Mouse (Mus musculus): ENCODE data around the gene Txndc12. TPM values are rescaled to one million over a fixed set of nuclear protein-coding genes. Genes with fewer than 3 reads are reported as not detected.

The Txndc12 gene
- total and polyA plus RNA-seq, 3 experiments: 10.2 to 76.2 (median 54.4) TPM

DNA sequence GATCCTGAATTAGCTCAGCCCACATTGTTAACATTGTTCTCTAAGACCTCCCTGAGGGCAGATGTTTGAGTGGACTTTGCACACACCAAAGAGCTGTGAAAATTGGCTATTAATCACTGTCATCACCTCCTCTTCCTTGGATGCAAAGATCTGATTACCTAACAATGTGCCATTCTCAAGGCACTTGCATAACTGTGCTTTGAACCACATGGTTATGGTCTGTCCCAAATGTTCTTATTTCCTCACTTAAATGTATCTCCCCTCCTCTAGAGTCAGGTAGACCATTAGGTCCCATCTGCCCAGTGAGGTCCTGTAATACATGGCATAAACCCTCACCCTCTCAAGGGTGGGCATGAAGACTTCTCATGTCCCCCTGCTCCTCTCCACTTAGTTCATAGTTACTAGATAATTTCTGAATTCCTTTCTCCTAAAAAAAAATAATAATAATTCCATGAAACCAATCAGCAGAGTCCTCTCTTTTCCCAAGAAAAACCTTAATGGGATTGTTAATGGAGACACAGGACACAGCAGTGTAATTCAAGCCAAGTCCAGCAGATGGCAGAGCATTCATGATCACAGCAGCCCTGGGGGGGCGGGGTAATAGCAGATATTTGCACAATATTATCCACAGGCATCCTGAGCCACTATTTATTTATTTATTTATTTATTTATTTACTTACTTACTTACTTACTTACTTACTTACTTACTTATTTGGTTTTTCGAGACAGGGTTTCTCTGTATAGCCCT lies 36.1 kb upstream of the Txndc12 start:
- no peak for ATAC-seq (ENCODE audit: extremely low read depth, insufficient number of reproducible peaks, low FRiP score, poor library complexity, severe bottlenecking)
- Histone ChIP-seq H3K4me1 (ENCODE audit: insufficient read depth, low read depth, low read length) (no peaks in the 10 kb centered on the region), H3K36me3 (replicated peaks) (no peaks in the 10 kb centered on the region), H3K9me3 (replicated peaks) (no peaks in the 10 kb centered on the region), H3K4me3 (ENCODE audit: low read depth, low read length) (no peak overlapping the region), H3K27me3 (ENCODE audit: insufficient read depth, low read length) (peaks cover 28% of the 10 kb centered on the region)
- no peak for TF ChIP-seq GATA1 (IDR thresholded peaks at IDR 0.05; ENCODE audit: borderline replicate concordance, low read length)
- TF ChIP-seq CTCF (IDR thresholded peaks at IDR 0.05; ENCODE audit: low read depth, low read length): peak; percentile 53
- DNase-seq (ENCODE audit: low spot score): peak; percentile 21

GRCm38 (mm10) chr4:108803535-108803934 lies 30.9 kb upstream of the Txndc12 start:
- H3K4me3 ChIP-seq (ENCODE audit: low read depth, low read length): no peak overlapping the region
- no peaks in the 10 kb centered on the region for H3K36me3 ChIP-seq (replicated peaks)
- no peaks in the 10 kb centered on the region; the same call in 1 of the 2 replicates for H3K4me1 ChIP-seq (ENCODE audit: insufficient read depth, low read depth, low read length)
- H3K27me3 ChIP-seq (ENCODE audit: insufficient read depth, low read length): peaks cover 21% of the 10 kb centered on the region
- DNase-seq (ENCODE audit: low spot score) (no peak), ATAC-seq (ENCODE audit: extremely low read depth, insufficient number of reproducible peaks, low FRiP score, poor library complexity, severe bottlenecking) (no peak)
- H3K9me3 ChIP-seq (replicated peaks): no peaks in the 10 kb centered on the region
- no peak for TF ChIP-seq GATA2 (IDR thresholded peaks at IDR 0.05; ENCODE audit: borderline replicate concordance, low read depth, low read length)
- no peak for TF ChIP-seq POLR2AphosphoS5 (IDR thresholded peaks at IDR 0.05; ENCODE audit: insufficient replicate concordance, low read depth, low read length)
- TF ChIP-seq TAL1 (conservative IDR thresholded peaks at IDR 0.05; ENCODE audit: low read depth, low read length): no peak
- TF ChIP-seq CTCF (IDR thresholded peaks at IDR 0.05; ENCODE audit: low read depth, low read length): no peak
- no peak for TF ChIP-seq GATA1 (IDR thresholded peaks at IDR 0.05; ENCODE audit: borderline replicate concordance, low read length)

GRCm38 (mm10) chr4:108811142-108811541 lies 23.3 kb upstream of the Txndc12 start:
- TF ChIP-seq GATA1 (IDR thresholded peaks at IDR 0.05; ENCODE audit: borderline replicate concordance, low read length): no peak
- no peak for TF ChIP-seq TAL1 (conservative IDR thresholded peaks at IDR 0.05; ENCODE audit: low read depth, low read length)
- TF ChIP-seq CTCF (IDR thresholded peaks at IDR 0.05; ENCODE audit: low read depth, low read length): no peak
- no peak for TF ChIP-seq GATA2 (IDR thresholded peaks at IDR 0.05; ENCODE audit: borderline replicate concordance, low read depth, low read length)
- no peak for TF ChIP-seq POLR2AphosphoS5 (IDR thresholded peaks at IDR 0.05; ENCODE audit: insufficient replicate concordance, low read depth, low read length)

DNA sequence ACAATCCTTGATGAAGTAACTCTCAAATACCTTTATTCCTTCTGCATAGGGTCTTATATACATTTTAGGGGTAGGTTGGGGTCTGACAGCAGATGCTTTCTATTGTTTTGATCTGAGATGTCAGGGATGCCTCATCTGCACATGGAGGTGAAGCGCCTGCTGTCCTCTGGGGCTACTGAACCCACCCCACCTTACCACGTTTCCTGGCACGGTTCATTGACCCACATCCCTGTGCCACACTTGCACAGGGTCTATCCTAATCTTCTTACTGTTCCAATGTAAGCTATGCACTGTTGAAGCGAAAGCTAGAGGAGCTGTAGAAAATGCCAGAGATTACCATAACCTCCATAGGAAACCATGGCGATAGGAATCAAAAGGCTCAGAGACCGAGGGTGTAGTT lies 22.9 kb upstream of the Txndc12 start:
- no peak for TF ChIP-seq GATA2 (IDR thresholded peaks at IDR 0.05; ENCODE audit: borderline replicate concordance, low read depth, low read length)
- TF ChIP-seq POLR2AphosphoS5 (IDR thresholded peaks at IDR 0.05; ENCODE audit: insufficient replicate concordance, low read depth, low read length): no peak
- TF ChIP-seq CTCF (IDR thresholded peaks at IDR 0.05; ENCODE audit: low read depth, low read length): no peak
- TF ChIP-seq GATA1 (IDR thresholded peaks at IDR 0.05; ENCODE audit: borderline replicate concordance, low read length): no peak
- no peak for TF ChIP-seq TAL1 (conservative IDR thresholded peaks at IDR 0.05; ENCODE audit: low read depth, low read length)
- Histone ChIP-seq H3K36me3 (replicated peaks) (peaks cover 10% of the 10 kb centered on the region), H3K9me3 (replicated peaks) (no peaks in the 10 kb centered on the region), H3K27me3 (ENCODE audit: insufficient read depth, low read length) (peaks cover 4% of the 10 kb centered on the region; the same call in 1 of the 2 replicates), H3K4me3 (ENCODE audit: low read depth, low read length) (no peak overlapping the region), H3K4me1 (ENCODE audit: insufficient read depth, low read depth, low read length) (no peaks in the 10 kb centered on the region; the same call in 1 of the 2 replicates)
- DNase-seq (ENCODE audit: low spot score): no peak
- ATAC-seq (ENCODE audit: extremely low read depth, insufficient number of reproducible peaks, low FRiP score, poor library complexity, severe bottlenecking): no peak

More at GRCm38 (mm10) chr4:108811142-108811541, 23.3 kb upstream of the Txndc12 start:
- no peaks in the 10 kb centered on the region; the same call in 1 of the 2 replicates for H3K4me1 ChIP-seq (ENCODE audit: insufficient read depth, low read depth, low read length)
- H3K4me3 ChIP-seq (ENCODE audit: low read depth, low read length): no peak overlapping the region
- peaks cover 10% of the 10 kb centered on the region for H3K36me3 ChIP-seq (replicated peaks)
- H3K9me3 ChIP-seq (replicated peaks): no peaks in the 10 kb centered on the region
- no peak for ATAC-seq (ENCODE audit: extremely low read depth, insufficient number of reproducible peaks, low FRiP score, poor library complexity, severe bottlenecking)
- DNase-seq (ENCODE audit: low spot score): no peak
- peaks cover 4% of the 10 kb centered on the region; the same call in 1 of the 2 replicates for H3K27me3 ChIP-seq (ENCODE audit: insufficient read depth, low read length)

DNA sequence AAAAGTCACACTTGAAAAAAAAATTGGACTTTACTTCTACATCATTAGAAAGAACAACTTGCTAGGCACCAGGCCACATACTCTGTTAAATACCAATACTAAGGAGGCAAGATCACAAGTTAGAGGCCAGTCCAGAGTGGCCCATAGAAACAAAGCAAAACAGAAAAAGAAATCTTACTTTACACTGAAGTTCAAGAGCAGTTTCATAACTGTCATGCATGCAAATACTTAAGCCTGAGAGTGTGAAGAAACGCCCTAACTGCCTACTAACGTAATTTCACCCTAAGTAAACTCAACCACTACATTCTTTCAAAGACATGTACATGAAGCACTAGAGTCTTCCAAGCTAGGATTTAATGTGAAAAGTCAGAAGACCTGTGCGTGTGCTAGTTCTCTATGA lies 8.7 kb upstream of the Txndc12 start:
- no peak for TF ChIP-seq GATA1 (IDR thresholded peaks at IDR 0.05; ENCODE audit: borderline replicate concordance, low read length)
- H3K4me1 ChIP-seq (ENCODE audit: insufficient read depth, low read depth, low read length): no peaks in the 10 kb centered on the region; the same call in 1 of the 2 replicates
- no peak for DNase-seq (ENCODE audit: low spot score)
- ATAC-seq (ENCODE audit: extremely low read depth, insufficient number of reproducible peaks, low FRiP score, poor library complexity, severe bottlenecking): no peak
- H3K27me3 ChIP-seq (ENCODE audit: insufficient read depth, low read length): no peaks in the 10 kb centered on the region
- peaks cover 87% of the 10 kb centered on the region for H3K36me3 ChIP-seq (replicated peaks)
- no peaks in the 10 kb centered on the region for H3K9me3 ChIP-seq (replicated peaks)
- no peak overlapping the region for H3K4me3 ChIP-seq (ENCODE audit: low read depth, low read length)

DNA sequence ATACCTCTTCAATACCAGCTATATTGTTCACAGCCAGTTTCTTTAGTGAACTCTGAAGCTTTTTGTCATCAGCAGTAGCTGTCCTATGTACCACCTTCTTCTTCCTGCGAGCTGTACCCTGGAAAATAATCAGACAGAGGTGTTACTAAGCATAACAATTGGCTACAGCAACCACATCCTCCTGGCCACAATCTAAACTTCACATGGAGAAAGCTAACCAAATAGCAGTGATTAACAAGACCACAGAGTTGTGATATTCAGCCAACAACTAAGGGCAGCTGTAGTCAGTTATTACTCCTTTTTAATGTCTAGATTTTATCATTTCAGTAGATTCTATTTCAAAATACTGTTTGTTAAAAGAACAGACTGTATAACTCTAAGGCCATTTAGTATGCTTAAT lies 8.3 kb upstream of the Txndc12 start:
- H3K4me3 ChIP-seq (ENCODE audit: low read depth, low read length): no peak overlapping the region
- H3K36me3 ChIP-seq (replicated peaks): peaks cover 85% of the 10 kb centered on the region
- no peak for DNase-seq (ENCODE audit: low spot score)
- no peak for ATAC-seq (ENCODE audit: extremely low read depth, insufficient number of reproducible peaks, low FRiP score, poor library complexity, severe bottlenecking)
- TF ChIP-seq CTCF (IDR thresholded peaks at IDR 0.05; ENCODE audit: low read depth, low read length) (no peak), GATA2 (IDR thresholded peaks at IDR 0.05; ENCODE audit: borderline replicate concordance, low read depth, low read length) (no peak), GATA1 (IDR thresholded peaks at IDR 0.05; ENCODE audit: borderline replicate concordance, low read length) (no peak), TAL1 (conservative IDR thresholded peaks at IDR 0.05; ENCODE audit: low read depth, low read length) (no peak), POLR2AphosphoS5 (IDR thresholded peaks at IDR 0.05; ENCODE audit: insufficient replicate concordance, low read depth, low read length) (no peak)
- H3K27me3 ChIP-seq (ENCODE audit: insufficient read depth, low read length): no peaks in the 10 kb centered on the region
- H3K4me1 ChIP-seq (ENCODE audit: insufficient read depth, low read depth, low read length): peaks cover 2% of the 10 kb centered on the region
- no peaks in the 10 kb centered on the region for H3K9me3 ChIP-seq (replicated peaks)

Data from G1E (cell line).